Mouse (Mus musculus): ENCODE results near the gene Shox2.

DNA sequence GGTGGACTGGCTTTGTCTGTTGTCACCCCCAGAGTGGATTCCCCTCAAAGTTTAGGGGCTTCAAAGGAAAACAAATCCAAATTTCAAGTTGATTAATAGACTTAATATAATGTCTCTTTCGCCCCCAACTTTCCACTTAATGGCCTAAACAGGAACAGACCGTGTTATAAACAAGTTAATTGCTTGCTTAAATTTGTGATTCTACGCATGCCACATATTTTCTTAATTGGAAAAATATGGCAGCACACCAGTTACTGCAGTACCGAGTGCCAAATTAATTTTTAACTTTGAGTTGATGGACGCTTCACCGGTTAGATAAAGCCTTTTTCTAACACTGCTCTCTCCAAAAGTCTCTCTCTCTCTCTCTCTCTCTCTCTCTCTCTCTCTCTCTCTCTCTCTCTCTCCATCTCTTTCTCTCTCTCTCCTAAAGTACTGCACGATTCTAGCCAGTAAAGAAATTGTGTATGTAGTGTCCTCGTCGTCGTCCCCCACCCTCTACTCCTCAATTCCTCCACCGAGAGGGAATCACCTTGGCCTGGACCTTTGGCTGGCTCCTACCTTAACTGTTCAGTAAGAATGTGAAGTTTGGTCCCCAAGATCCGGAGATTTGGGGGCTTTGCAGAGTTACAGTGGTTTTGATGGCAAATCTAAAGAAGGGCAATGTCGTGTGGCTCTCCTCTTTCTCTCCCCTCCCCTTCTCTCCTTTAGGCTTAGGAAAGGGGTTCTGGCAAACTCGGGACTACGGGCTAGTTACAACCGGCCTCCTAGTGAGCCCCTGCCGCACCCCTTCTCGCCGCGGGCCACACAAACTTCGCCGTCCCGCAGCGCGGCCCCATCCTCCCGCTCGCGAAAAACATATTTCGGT, 1.2 kb downstream of the Shox2 start:
- TF ChIP-seq EP300 (IDR thresholded peaks at IDR 0.05), result no peak
- no peak for TF ChIP-seq CTCF (IDR thresholded peaks at IDR 0.05)

All from lung, postnatal 0 days (tissue).